Mouse (Mus musculus): ENCODE results near the gene Irgq. TPM values are rescaled to one million over a fixed set of nuclear protein-coding genes. Genes with fewer than 3 reads are reported as not detected.
"Not testable (repeated sequence)": the region's sequence is repeated elsewhere in the genome, so short reads cannot be mapped to it uniquely, and the experiment has no call there.

Irgq gene
- total and polyA plus RNA-seq, 3 experiments, result 12.9 to 17.4 (median 16.1) TPM

- Histone ChIP-seq H3K4me1 (ENCODE audit: control insufficient read depth, insufficient read depth, low read length) (no peaks in the 10 kb centered on the region), H3K36me3 (ENCODE audit: control insufficient read depth, insufficient read depth, low read length) (no peaks in the 10 kb centered on the region), H3K4me3 (no peak overlapping the region), H3K27me3 (ENCODE audit: control insufficient read depth, insufficient read depth, low read length) (no peaks in the 10 kb centered on the region), H3K27ac (no peak overlapping the region), H3K79me2 (replicated peaks; ENCODE audit: control insufficient read depth, insufficient read depth, low read length) (no peaks in the 10 kb centered on the region), H3K9ac (ENCODE audit: low read depth, low read length) (no peak overlapping the region)
- TF ChIP-seq EP300 (IDR thresholded peaks at IDR 0.05; ENCODE audit: insufficient read depth, low read depth, low read length) (no peak), CTCF (IDR thresholded peaks at IDR 0.05) (no peak), POLR2A (IDR thresholded peaks at IDR 0.05; ENCODE audit: insufficient read depth, low read depth, low read length) (no peak)
- intact Hi-C loops (cut with DNase I), result no loop called here
- 56% methylated on average over 3 of the region's 3 CpGs for WGBS
- DNase-seq, result no peak
Measured at GRCm38 (mm10) chr7:24519130-24519529, 11.4 kb upstream of the Irgq start.

- H3K27me3 ChIP-seq (ENCODE audit: control insufficient read depth, insufficient read depth, low read length); DNase-seq; H3K4me3 ChIP-seq; H3K27ac ChIP-seq; H3K9ac ChIP-seq (ENCODE audit: low read depth, low read length); H3K36me3 ChIP-seq (ENCODE audit: control insufficient read depth, insufficient read depth, low read length); H3K79me2 ChIP-seq (replicated peaks; ENCODE audit: control insufficient read depth, insufficient read depth, low read length); intact Hi-C loops (cut with DNase I); H3K4me1 ChIP-seq (ENCODE audit: control insufficient read depth, insufficient read depth, low read length): not testable (repeated sequence)
- 90% methylated on average over 10 of the region's 10 CpGs for whole genome bisulfite sequencing
Measured at GRCm38 (mm10) chr7:24520054-24520453, 10.4 kb upstream of the Irgq start.

DNA sequence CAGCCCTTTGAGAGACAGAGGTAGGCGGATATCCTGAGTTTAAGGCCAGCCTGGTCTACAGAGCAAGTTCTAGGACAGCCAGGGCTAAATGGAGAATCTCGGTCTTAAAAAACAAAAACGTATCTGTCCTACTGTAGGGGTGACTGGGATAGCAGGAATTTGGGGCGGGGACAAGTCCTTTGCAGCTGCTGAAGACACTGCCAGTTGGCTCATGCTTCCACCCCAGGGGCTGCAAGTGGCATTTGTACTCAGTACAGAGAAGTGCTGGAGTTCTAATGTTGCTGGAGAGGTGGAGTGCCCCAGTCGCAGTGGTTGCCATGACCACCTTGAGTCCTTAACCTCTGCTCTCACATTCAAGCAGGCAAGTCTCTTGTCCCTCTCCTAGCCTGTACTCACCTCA is 7.7 kb upstream of the Irgq start:
- no peak overlapping the region for H3K4me3 ChIP-seq
- H3K79me2 ChIP-seq (replicated peaks; ENCODE audit: control insufficient read depth, insufficient read depth, low read length), result no peaks in the 10 kb centered on the region
- H3K27ac ChIP-seq, result no peak overlapping the region
- TF ChIP-seq EP300 (IDR thresholded peaks at IDR 0.05; ENCODE audit: insufficient read depth, low read depth, low read length), result no peak
- TF ChIP-seq POLR2A (IDR thresholded peaks at IDR 0.05; ENCODE audit: insufficient read depth, low read depth, low read length), result no peak
- TF ChIP-seq CTCF (IDR thresholded peaks at IDR 0.05), result no peak
- DNase-seq, result no peak
- H3K4me1 ChIP-seq (ENCODE audit: control insufficient read depth, insufficient read depth, low read length), result no peaks in the 10 kb centered on the region
- intact Hi-C loops (cut with DNase I), result no loop called here
- H3K27me3 ChIP-seq (ENCODE audit: control insufficient read depth, insufficient read depth, low read length), result no peaks in the 10 kb centered on the region
- WGBS, result 46% methylated on average over 5 of the region's 5 CpGs
- no peak overlapping the region for H3K9ac ChIP-seq (ENCODE audit: low read depth, low read length)
- H3K36me3 ChIP-seq (ENCODE audit: control insufficient read depth, insufficient read depth, low read length), result no peaks in the 10 kb centered on the region

DNA sequence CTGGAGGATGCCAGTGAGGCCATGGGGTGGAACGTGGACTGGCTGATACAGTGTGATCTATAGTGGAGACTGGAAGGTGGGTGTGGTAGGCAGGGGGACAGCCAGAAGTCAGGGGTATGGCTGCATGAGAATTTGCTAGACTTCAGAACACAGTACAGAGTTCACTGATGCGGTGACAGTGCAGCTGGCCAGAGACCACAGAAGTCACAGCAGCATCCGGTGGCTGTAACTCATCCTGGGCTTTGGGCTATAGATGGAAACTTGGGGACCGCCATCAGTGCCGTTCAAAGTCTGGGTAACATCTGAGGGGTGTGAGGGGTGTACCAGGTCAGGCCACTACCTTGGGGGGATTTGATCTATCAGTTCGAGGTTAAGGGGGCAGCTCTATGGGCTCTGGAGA is 6.8 kb upstream of the Irgq start:
- Histone ChIP-seq H3K27ac (no peak overlapping the region), H3K27me3 (ENCODE audit: control insufficient read depth, insufficient read depth, low read length) (no peaks in the 10 kb centered on the region), H3K36me3 (ENCODE audit: control insufficient read depth, insufficient read depth, low read length) (no peaks in the 10 kb centered on the region), H3K9ac (ENCODE audit: low read depth, low read length) (no peak overlapping the region), H3K79me2 (replicated peaks; ENCODE audit: control insufficient read depth, insufficient read depth, low read length) (no peaks in the 10 kb centered on the region), H3K4me3 (no peak overlapping the region), H3K4me1 (ENCODE audit: control insufficient read depth, insufficient read depth, low read length) (no peaks in the 10 kb centered on the region)
- DNase-seq, result no peak
- no peak for TF ChIP-seq POLR2A (IDR thresholded peaks at IDR 0.05; ENCODE audit: insufficient read depth, low read depth, low read length)
- no peak for TF ChIP-seq CTCF (IDR thresholded peaks at IDR 0.05)
- TF ChIP-seq EP300 (IDR thresholded peaks at IDR 0.05; ENCODE audit: insufficient read depth, low read depth, low read length), result no peak
- 78% methylated on average over 6 of the region's 6 CpGs for whole genome bisulfite sequencing
- intact Hi-C loops (cut with DNase I), result no loop called here

- TF ChIP-seq POLR2A (IDR thresholded peaks at IDR 0.05; ENCODE audit: insufficient read depth, low read depth, low read length) (no peak), EP300 (IDR thresholded peaks at IDR 0.05; ENCODE audit: insufficient read depth, low read depth, low read length) (no peak), CTCF (IDR thresholded peaks at IDR 0.05) (no peak)
- H3K36me3 ChIP-seq (ENCODE audit: control insufficient read depth, insufficient read depth, low read length), result no peaks in the 10 kb centered on the region
- WGBS, result 76% methylated on average over 6 of the region's 6 CpGs
- H3K27me3 ChIP-seq (ENCODE audit: control insufficient read depth, insufficient read depth, low read length), result no peaks in the 10 kb centered on the region
- no peak overlapping the region for H3K9ac ChIP-seq (ENCODE audit: low read depth, low read length)
- H3K4me1 ChIP-seq (ENCODE audit: control insufficient read depth, insufficient read depth, low read length), result no peaks in the 10 kb centered on the region
- no peak overlapping the region for H3K27ac ChIP-seq
- DNase-seq, result no peak
- intact Hi-C loops (cut with DNase I), result loop anchor here (5.0 kb wide), 1 partner anchor 53 kb away; no protein-coding TSS in a partner anchor
- no peak overlapping the region for H3K4me3 ChIP-seq
- H3K79me2 ChIP-seq (replicated peaks; ENCODE audit: control insufficient read depth, insufficient read depth, low read length), result no peaks in the 10 kb centered on the region
Measured at GRCm38 (mm10) chr7:24524978-24525377, 5.5 kb upstream of the Irgq start.

- H3K4me3 ChIP-seq, result no peak overlapping the region
- no peak for DNase-seq
- TF ChIP-seq EP300 (IDR thresholded peaks at IDR 0.05; ENCODE audit: insufficient read depth, low read depth, low read length), result no peak
- no peak for TF ChIP-seq CTCF (IDR thresholded peaks at IDR 0.05)
- TF ChIP-seq POLR2A (IDR thresholded peaks at IDR 0.05; ENCODE audit: insufficient read depth, low read depth, low read length), result no peak
- no peak overlapping the region for H3K27ac ChIP-seq
- H3K79me2 ChIP-seq (replicated peaks; ENCODE audit: control insufficient read depth, insufficient read depth, low read length), result no peaks in the 10 kb centered on the region
- no peaks in the 10 kb centered on the region for H3K27me3 ChIP-seq (ENCODE audit: control insufficient read depth, insufficient read depth, low read length)
- no peaks in the 10 kb centered on the region for H3K4me1 ChIP-seq (ENCODE audit: control insufficient read depth, insufficient read depth, low read length)
- no peaks in the 10 kb centered on the region for H3K36me3 ChIP-seq (ENCODE audit: control insufficient read depth, insufficient read depth, low read length)
- intact Hi-C loops (cut with DNase I), result loop anchor here (5.0 kb wide), 1 partner anchor 54 kb away; no protein-coding TSS in a partner anchor
- WGBS, result 81% methylated on average over 12 of the region's 12 CpGs
- H3K9ac ChIP-seq (ENCODE audit: low read depth, low read length), result no peak overlapping the region
Measured at GRCm38 (mm10) chr7:24525686-24526420, 4.6 kb upstream of the Irgq start.

Data from heart, adult 2 months (tissue).